17 mouse cellular contexts compared by ENCODE assay signal in the genomic region with DNA sequence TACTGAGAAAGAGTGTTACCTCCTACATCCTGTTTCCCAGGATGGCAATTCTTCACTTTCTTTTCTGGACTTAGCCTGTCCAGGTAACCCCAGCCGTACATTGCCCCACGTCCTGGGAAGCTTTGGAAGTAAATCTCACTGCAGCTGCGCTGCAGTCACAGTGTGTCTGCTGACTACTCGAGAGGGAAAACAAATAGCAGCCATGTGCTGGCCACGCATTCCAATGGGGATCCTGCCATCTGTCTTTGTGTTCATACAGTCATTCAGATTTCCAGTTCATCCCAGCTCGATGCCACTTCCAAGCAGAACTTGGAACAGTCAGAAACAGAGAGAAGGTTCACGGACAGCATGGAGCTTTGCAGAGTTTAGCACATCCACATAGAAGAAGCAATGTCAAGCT.
A peak's percentile ranks its signal among the peaks of the same experiment; 100 is the strongest.
DNase-seq lines count a peak whose midpoint lies in the region; ATAC-seq and TF ChIP-seq lines count a peak whose summit lies in the region.
"Had no signal": no experiment of that assay in that cellular context is flagged by ENCODE, and none has a peak within 500 bp of the region (broad histone marks: within the 10 kb centered on the region; RNA-seq: fewer than 3 reads in every experiment).

No protein-coding gene starts in this region.

- H3K4me2 ChIP-seq in midbrain, postnatal 0 days (ENCODE audit: low read depth, low read length, poor library complexity, severe bottlenecking): no peak overlapping the region
- no peak overlapping the region for H3K4me2 ChIP-seq in midbrain, embryonic 16.5 days (ENCODE audit: low read length)
- no peak overlapping the region for H3K4me2 ChIP-seq in hindbrain, embryonic 11.5 days (replicated peaks; ENCODE audit: low read depth, low read length)
- H3K4me2 ChIP-seq: heart, embryonic 12.5 days; hindbrain, embryonic 12.5 days; liver, embryonic 11.5 days had no signal

- TF ChIP-seq CTCF in midbrain, postnatal 0 days (IDR thresholded peaks at IDR 0.05): no peak

- no peak overlapping the region for H3K4me3 ChIP-seq in midbrain, postnatal 0 days (ENCODE audit: low read depth, low read length)
- no peak overlapping the region for H3K4me3 ChIP-seq in midbrain, embryonic 16.5 days (ENCODE audit: low read depth, low read length)
- H3K4me3 ChIP-seq in embryonic facial prominence, embryonic 10.5 days: no peak overlapping the region
- no peak overlapping the region for H3K4me3 ChIP-seq in hindbrain, embryonic 11.5 days (ENCODE audit: low read depth, low read length)
- H3K4me3 ChIP-seq: erythroblast, embryonic 14.5 days; heart, embryonic 12.5 days; hindbrain, embryonic 12.5 days; myocyte had no signal

- no peak for ATAC-seq in midbrain, postnatal 0 days (ENCODE audit: low FRiP score)
- ATAC-seq in midbrain, embryonic 16.5 days: no peak
- ATAC-seq in hindbrain, embryonic 11.5 days (ENCODE audit: low FRiP score): no peak

- peak; percentile 20 to 34 for DNase-seq in cerebellum, postnatal 25 days
- no peak for DNase-seq in cerebellum, adult 11 months
- DNase-seq in midbrain, postnatal 0 days (ENCODE audit: low spot score): peak; percentile 19
- peak; percentile 8 for DNase-seq in embryonic facial prominence, embryonic 10.5 days (ENCODE audit: low spot score)
- peak; percentile 3 to 17 for DNase-seq in layer of hippocampus, postnatal 25 days (ENCODE audit: extremely low spot score in 1 of 2, low spot score in 1 of 2)
- no peak for DNase-seq in kidney, postnatal 4 days
- DNase-seq in hindbrain, embryonic 11.5 days (ENCODE audit: low spot score): no peak
- DNase-seq: gastrocnemius, postnatal 14 days; kidney, adult 2 months; lung, postnatal 10 days; retina, postnatal 1 day had no signal

- 43% methylated on average over 7 of the region's 7 CpGs for WGBS in midbrain, postnatal 0 days
- 32% methylated on average over 7 of the region's 7 CpGs for WGBS in midbrain, embryonic 16.5 days
- WGBS in embryonic facial prominence, embryonic 10.5 days: 60% methylated on average over 7 of the region's 7 CpGs
- WGBS in hindbrain, embryonic 11.5 days: 46% methylated on average over 7 of the region's 7 CpGs

- H3K27ac ChIP-seq in midbrain, postnatal 0 days (ENCODE audit: low read depth, low read length): no peak overlapping the region
- no peak overlapping the region for H3K27ac ChIP-seq in midbrain, embryonic 16.5 days (ENCODE audit: low read length)
- H3K27ac ChIP-seq in embryonic facial prominence, embryonic 10.5 days (replicated peaks): no peak overlapping the region
- H3K27ac ChIP-seq in hindbrain, embryonic 11.5 days (ENCODE audit: low read depth, low read length): no peak overlapping the region
- H3K27ac ChIP-seq: hindbrain, embryonic 12.5 days had no signal

- H3K9ac ChIP-seq in midbrain, postnatal 0 days (replicated peaks; ENCODE audit: low read length, poor library complexity, severe bottlenecking): no peak overlapping the region
- H3K9ac ChIP-seq in midbrain, embryonic 16.5 days (ENCODE audit: low read depth, low read length): no peak overlapping the region
- no peak overlapping the region for H3K9ac ChIP-seq in hindbrain, embryonic 11.5 days (ENCODE audit: low read depth, low read length)
- H3K9ac ChIP-seq: heart, embryonic 12.5 days; hindbrain, embryonic 12.5 days had no signal

- no peaks in the 10 kb centered on the region for H3K27me3 ChIP-seq in midbrain, postnatal 0 days (ENCODE audit: insufficient read depth, low read length)
- H3K27me3 ChIP-seq in midbrain, embryonic 16.5 days (ENCODE audit: control insufficient read depth, insufficient read depth, low read depth, low read length): no peaks in the 10 kb centered on the region
- no peaks in the 10 kb centered on the region for H3K27me3 ChIP-seq in embryonic facial prominence, embryonic 10.5 days (replicated peaks; ENCODE audit: low read depth, poor library complexity, severe bottlenecking)
- no peaks in the 10 kb centered on the region for H3K27me3 ChIP-seq in hindbrain, embryonic 11.5 days (ENCODE audit: control insufficient read depth, insufficient read depth, low read length)
- H3K27me3 ChIP-seq: heart, embryonic 12.5 days; hindbrain, embryonic 12.5 days had no signal

- no peaks in the 10 kb centered on the region for H3K4me1 ChIP-seq in midbrain, postnatal 0 days (ENCODE audit: insufficient read depth, low read length)
- H3K4me1 ChIP-seq in midbrain, embryonic 16.5 days (ENCODE audit: control insufficient read depth, insufficient read depth, low read length): no peaks in the 10 kb centered on the region
- no peaks in the 10 kb centered on the region for H3K4me1 ChIP-seq in embryonic facial prominence, embryonic 10.5 days
- no peaks in the 10 kb centered on the region for H3K4me1 ChIP-seq in hindbrain, embryonic 11.5 days (replicated peaks; ENCODE audit: control insufficient read depth, insufficient read depth, low read length)
- H3K4me1 ChIP-seq: heart, embryonic 12.5 days; hindbrain, embryonic 12.5 days had no signal

- no peaks in the 10 kb centered on the region for H3K9me3 ChIP-seq in midbrain, postnatal 0 days (ENCODE audit: low read length)
- H3K9me3 ChIP-seq in midbrain, embryonic 16.5 days (replicated peaks; ENCODE audit: control insufficient read depth, low read length, poor library complexity, severe bottlenecking): no peaks in the 10 kb centered on the region
- H3K9me3 ChIP-seq in embryonic facial prominence, embryonic 10.5 days: no peaks in the 10 kb centered on the region
- no peaks in the 10 kb centered on the region for H3K9me3 ChIP-seq in hindbrain, embryonic 11.5 days (ENCODE audit: control insufficient read depth, low read length)
- H3K9me3 ChIP-seq: heart, embryonic 12.5 days; hindbrain, embryonic 12.5 days had no signal

- no peaks in the 10 kb centered on the region for H3K36me3 ChIP-seq in midbrain, postnatal 0 days (ENCODE audit: insufficient read depth, low read length)
- no peaks in the 10 kb centered on the region for H3K36me3 ChIP-seq in midbrain, embryonic 16.5 days (ENCODE audit: control insufficient read depth, insufficient read depth, low read length)
- H3K36me3 ChIP-seq in embryonic facial prominence, embryonic 10.5 days (replicated peaks): no peaks in the 10 kb centered on the region
- H3K36me3 ChIP-seq in hindbrain, embryonic 11.5 days (ENCODE audit: control insufficient read depth, insufficient read depth, low read length): no peaks in the 10 kb centered on the region
- H3K36me3 ChIP-seq: heart, embryonic 12.5 days; hindbrain, embryonic 12.5 days had no signal

Comparison
In these comparisons a context has a peak if more than half of its experiments do, and no peak if none do; other contexts are left out.
1. DNase-seq: peak in cerebellum, postnatal 25 days (2 of 2), midbrain, postnatal 0 days (single experiment), embryonic facial prominence, embryonic 10.5 days (single experiment) and layer of hippocampus, postnatal 25 days (2 of 2); none in cerebellum, adult 11 months (single experiment), kidney, postnatal 4 days (0 of 2) and hindbrain, embryonic 11.5 days (single experiment).